Mouse (Mus musculus) stomach, postnatal 0 days (tissue): ENCODE measurements around the gene Nxpe3.

Experiments used
- CTCF ChIP-seq: IDR thresholded peaks from 2 replicates; pipeline ENCODE4 v1.5.1; 2016; ENCODE audit warnings: antibody characterized with exemption, low read depth, mild to moderate bottlenecking, moderate library complexity
- EP300 ChIP-seq: optimal IDR thresholded peaks from 2 replicates; pipeline ENCODE3; 2016; ENCODE audit warnings: antibody characterized with exemption

DNA sequence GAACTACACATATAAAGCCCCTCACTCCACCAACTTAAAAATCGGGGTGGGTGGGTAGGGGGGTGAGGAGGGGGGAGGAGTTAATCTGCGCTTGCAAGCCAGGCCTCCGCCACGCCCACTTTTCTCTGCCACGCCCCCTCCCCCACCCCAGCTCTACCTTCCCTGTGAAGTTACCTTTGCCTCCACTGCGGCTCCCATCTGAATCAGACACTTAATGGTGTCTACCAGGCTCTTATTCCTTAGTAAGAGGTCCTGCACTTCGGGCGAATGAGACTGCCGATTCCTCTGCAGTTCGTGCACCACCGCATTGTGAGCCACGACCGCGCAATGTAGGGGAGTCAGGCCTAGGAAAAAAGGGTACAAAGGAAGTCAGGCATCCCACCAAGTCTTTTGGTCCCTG lies 79.6 kb downstream of the Nxpe3 start:
- TF ChIP-seq CTCF = no peak
- TF ChIP-seq EP300 = no peak
